Mouse (Mus musculus) ZHBTc4 (cell line): ENCODE results near the gene Aldh1b1.
A peak's percentile ranks its signal among the peaks of the same experiment; 100 is the strongest.

ENCODE experiments used
- DNase-seq: peaks from one replicate; pipeline ENCODE4 v3.0.0-alpha.2; 2011; ENCODE audit warnings: low read depth, low spot score

Gene Aldh1b1

DNA sequence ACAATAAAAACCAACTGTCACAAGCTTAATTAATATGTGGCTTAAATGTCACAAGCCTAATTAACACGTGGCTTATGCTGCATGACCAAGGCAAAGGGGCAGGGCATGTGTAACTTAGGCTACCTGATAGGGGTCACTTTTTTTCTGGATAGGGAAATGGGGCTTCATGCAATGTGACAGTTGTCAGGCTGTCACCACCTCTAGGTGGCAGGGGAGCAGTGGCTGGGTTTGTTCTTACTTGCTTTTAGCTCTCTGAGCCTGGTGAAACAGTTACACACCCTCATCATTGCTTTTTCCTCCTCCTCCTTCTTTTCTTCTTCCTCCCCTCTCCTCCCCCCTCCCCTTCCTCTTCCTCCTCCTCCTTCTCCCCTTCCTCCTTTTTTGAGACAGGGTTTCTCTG, 15.2 kb upstream of the Aldh1b1 start:
- DNase-seq = no peak

- no peak for DNase-seq
Measured at GRCm38 (mm10) chr4:45785959-45786358, 12.9 kb upstream of the Aldh1b1 start.

DNA sequence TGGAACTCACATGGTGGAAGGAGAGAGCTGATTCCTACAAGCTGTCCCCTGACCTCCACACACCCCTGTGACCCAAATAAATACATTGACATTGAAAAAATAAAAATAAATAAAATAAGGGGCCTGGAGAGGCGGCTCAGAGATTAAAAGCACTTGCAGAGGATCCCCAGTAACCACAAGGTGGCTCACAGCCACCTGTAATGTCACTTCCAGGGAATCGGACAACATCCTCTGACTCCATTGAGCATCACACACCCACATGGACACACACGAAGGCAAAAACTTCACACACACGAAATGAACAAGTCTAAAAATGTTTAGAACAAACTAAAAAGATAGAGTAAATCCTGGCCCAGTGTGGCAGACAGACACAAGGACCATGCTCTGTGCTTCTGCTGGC, 12.1 kb upstream of the Aldh1b1 start:
- no peak for DNase-seq

- DNase-seq = no peak
Measured at GRCm38 (mm10) chr4:45788446-45789081, 10.3 kb upstream of the Aldh1b1 start.

GRCm38 (mm10) chr4:45789263-45789958, 9.4 kb upstream of the Aldh1b1 start:
- no peak for DNase-seq

GRCm38 (mm10) chr4:45790018-45790417, 8.8 kb upstream of the Aldh1b1 start:
- DNase-seq = no peak

GRCm38 (mm10) chr4:45795191-45795811, 3.5 kb upstream of the Aldh1b1 start:
- DNase-seq = no peak

GRCm38 (mm10) chr4:45796760-45797159, 2.1 kb upstream of the Aldh1b1 start:
- no peak for DNase-seq

DNA sequence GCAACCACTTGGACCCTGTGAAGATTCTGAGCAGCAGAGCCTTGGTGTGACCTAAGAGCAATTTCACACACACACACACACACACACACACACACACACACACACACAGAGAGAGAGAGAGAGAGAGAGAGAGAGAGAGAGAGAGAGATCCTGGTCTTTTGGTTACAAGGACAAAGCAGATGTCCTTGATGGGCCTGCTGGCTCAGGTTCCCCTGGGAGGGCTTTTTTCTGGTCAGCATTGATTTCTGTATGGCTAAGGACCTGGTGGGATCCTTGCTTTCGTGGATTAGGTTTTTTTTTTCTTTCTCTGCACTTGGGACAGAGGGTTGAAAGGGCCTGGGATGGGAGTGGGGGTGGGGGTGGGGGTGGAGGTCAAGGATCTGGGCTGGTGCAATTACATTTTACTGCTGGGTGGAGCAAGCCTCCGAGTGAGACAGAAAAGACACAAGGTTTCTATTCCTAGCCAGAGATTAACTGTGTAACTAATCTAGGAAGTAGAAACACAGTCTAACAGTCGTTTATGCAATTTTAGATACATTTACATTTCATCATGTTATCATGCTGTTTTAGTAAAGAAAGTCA, 1.2 kb downstream of the Aldh1b1 start:
- peak; percentile 50 for DNase-seq

DNA sequence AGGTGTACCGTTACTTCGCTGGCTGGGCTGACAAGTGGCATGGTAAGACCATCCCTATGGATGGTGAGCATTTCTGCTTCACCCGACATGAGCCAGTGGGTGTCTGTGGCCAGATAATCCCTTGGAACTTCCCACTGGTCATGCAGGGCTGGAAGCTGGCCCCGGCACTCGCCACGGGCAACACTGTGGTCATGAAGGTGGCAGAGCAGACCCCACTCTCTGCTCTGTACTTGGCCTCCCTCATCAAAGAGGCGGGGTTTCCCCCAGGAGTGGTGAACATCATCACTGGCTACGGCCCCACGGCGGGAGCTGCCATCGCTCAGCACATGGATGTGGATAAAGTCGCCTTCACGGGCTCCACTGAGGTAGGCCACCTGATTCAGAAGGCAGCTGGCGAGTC, 4.1 kb downstream of the Aldh1b1 start:
- no peak for DNase-seq

DNA sequence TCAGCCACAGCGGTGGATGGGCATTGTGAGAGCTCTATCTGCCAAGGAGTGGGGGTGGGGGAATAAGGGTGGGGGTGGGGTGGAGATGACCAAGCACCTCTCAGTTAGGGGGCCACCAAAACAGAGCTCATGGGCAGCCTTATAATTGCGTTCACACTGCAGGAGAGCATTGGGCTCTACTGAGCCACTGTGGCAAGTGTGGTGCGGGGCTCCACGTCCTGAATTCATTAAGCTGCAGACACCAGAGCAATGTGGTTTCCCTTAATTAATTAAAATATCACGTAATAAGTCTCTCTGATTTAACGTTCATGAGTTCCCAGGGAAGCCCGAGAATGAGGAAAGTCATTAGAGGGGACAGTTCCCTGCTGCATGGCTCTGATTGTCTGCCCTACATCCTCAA, 9.2 kb downstream of the Aldh1b1 start:
- DNase-seq = no peak

DNA sequence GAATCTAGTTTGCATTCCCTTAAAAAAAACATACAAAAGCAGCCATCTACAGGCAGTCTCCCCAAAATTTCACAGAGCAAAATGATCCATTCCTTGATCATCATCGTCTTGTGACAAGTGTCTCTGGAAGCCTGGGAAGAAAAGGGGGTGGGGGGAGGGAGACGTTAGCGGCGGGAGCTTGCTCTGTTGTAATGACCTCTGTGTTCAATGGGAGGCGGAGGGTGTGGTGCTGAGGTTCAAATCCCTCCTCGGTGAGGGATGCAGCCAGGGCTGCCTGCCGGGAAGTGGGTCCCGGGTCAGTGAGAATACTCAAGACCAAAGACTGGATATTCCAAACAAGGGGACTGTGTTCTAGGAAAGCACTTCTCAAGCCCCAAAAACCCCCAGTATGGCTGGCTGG, 12.4 kb downstream of the Aldh1b1 start:
- DNase-seq = peak; percentile 76

- peak; percentile 92 for DNase-seq
Measured at GRCm38 (mm10) chr4:45815542-45815941, 16.7 kb downstream of the Aldh1b1 start.

DNA sequence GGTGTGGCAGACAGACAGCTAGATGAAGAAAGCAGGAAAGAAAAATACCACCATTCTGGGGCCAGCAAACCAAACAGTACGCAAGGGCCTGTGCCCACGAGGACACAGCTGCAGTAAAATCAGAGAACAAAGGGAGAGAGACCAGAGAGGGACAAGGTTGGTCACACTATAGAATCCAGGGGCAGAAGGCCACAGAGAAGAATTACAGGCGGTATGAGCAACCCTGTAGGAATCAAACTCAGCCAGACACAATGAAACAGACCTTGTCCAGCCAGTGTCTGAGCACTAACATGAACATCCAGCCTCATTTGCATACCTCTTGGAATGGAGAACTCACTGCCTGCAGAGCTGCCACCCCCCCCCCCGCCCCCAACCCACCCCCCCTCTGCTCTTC, 20.0 kb downstream of the Aldh1b1 start:
- DNase-seq = no peak

DNA sequence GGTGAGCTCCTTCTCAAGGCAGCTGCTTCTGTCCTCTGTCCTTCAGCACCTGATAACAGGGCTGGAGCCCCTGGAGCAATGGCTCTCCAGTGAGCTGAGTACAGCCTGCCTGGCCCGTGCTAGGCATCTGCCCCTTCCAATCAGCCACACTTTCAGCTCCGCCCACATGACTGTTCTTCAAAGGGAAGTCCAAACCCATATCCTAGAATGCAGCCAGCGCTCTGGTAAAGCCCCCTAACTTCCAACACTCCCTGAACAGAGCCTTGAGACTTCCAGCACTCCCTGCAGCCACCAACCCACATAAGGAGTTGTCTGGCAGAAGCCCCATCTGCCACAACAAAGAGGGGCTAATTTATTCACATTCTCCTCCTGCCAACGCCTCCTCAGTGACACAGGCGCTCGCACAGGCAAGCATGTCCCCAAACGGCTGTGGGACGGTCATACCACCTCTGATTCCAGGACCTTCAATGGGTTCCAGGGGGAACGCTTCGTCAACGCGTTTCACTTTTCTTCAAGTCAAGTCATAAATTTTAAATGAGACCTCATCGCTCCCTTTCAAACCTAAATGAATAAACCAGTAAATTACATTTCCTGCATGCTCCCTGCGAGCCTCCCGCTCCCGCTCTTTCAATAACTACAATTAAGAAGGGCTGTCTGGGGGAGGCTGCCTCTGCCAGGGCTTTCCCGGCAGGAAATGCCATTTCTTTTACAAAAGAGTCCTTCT, 20.5 kb downstream of the Aldh1b1 start:
- peak; percentile 93 for DNase-seq

GRCm38 (mm10) chr4:45820074-45820830, 21.4 kb downstream of the Aldh1b1 start:
- peak; percentile 86 for DNase-seq

DNA sequence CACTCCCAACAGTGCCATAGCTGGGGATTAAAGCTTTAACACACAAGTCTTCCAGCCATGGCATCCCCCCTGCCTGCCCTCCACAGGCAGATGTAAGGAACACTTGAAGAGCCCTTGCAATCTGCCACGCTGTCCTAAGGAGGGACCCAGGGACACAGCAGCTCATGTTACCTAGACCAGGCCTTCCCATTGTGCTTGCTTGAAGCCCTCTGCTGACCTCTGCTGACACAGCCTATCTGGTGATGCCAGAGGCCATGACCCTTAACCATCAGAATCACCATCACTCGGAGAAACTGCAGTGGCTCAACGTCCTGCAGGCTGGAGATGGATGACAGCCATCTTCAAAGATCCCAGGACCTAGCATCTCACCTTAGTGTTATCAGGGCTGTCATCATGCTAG, 23.2 kb downstream of the Aldh1b1 start:
- no peak for DNase-seq

- no peak for DNase-seq
Measured at GRCm38 (mm10) chr4:45822781-45823575, 24.2 kb downstream of the Aldh1b1 start.

- no peak for DNase-seq
Measured at GRCm38 (mm10) chr4:45824049-45824760, 25.4 kb downstream of the Aldh1b1 start.
